Mouse (Mus musculus) B cell, adult 67 days (primary cell): ENCODE measurements around the gene Ctsq. TPM values are rescaled to one million over a fixed set of nuclear protein-coding genes. Genes with fewer than 3 reads are reported as not detected.

Source experiments
- total RNA-seq, 2 experiments: library from RNA; stranded (reverse); gene quantifications; 4 replicates each; pipeline ENCODE4 v1.2.4; 2023

The Ctsq gene
- not detected for total RNA-seq

DNA sequence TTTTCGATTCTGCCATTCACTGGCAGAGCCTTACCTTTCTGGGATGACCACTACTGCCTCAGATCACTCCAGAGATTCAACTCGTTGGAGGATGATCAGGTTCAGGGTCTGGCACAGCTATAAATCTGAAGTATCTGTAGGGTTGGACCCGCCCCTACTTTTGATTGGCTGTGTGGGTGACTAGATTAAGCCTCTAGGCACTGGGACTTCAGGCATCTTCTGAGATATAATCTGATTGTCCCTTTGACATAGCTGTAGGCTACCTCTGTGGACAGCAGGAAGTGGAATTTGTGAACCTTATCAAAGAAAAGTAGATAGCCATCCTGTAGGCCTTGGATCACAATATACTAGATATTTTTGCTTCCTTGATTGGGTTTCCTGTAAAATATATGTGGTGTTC is at the start of gene Ctsq:
Gene Ctsq, minus strand, starts transcription at position 101 of the 400 bp plus-strand sequence.

DNA sequence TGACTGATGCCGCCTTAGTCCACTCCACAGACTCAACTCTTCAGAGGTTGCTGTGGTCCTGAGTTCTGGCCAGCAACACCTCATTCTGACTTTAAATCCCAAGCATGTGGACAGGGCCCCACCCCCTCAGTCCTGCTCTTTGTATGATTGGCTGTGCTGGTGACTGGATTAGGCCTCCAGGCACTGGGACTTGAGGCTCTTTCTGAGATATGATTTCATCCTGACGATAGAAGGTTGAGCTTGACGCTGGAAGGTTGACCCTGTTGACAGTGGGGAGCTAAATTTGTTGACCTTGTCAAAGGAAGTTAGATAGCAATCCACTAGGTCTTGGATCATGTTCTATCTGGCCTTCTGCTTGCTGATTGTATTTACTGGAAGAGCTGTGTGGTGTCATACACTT is 34.6 kb downstream of the Ctsq start, which contains the start of gene Ctsj:
Gene Ctsj, minus strand, starts transcription at position 101 of the 400 bp plus-strand sequence.

Other genes with a start within 250 kb of the Ctsq start
- not detected for gene Ctsll3, start 237.8 kb downstream of the Ctsq start, total RNA-seq
- not detected for gene 4930486L24Rik, start 176.2 kb downstream of the Ctsq start, total RNA-seq
- not detected for gene Gm49392, start 143.7 kb downstream of the Ctsq start, total RNA-seq
- gene Ctla2b, start 143.2 kb downstream of the Ctsq start, total RNA-seq = 1 to 10 TPM in 1 of 2 experiments, under 1 TPM in 1; 0.93 to 1.0 TPM
- not detected for gene Tpbpb, start 135.8 kb downstream of the Ctsq start, total RNA-seq
- gene Gm49393, start 105.0 kb downstream of the Ctsq start, total RNA-seq = not detected
- gene Gm49391, start 104.1 kb downstream of the Ctsq start, total RNA-seq = not detected
- 1 to 10 TPM in 1 of 2 experiments, not detected in 1; 1.9 TPM for gene Ctla2a, start 104.0 kb downstream of the Ctsq start, total RNA-seq
- gene Tpbpa, start 98.6 kb downstream of the Ctsq start, total RNA-seq = not detected
- gene Ctsj, start 34.7 kb downstream of the Ctsq start, total RNA-seq = not detected
- not detected for gene Ctsr, start 123.6 kb upstream of the Ctsq start, total RNA-seq
- gene Cts6, start 162.8 kb upstream of the Ctsq start, total RNA-seq = not detected
- not detected for gene Cts8, start 214.7 kb upstream of the Ctsq start, total RNA-seq
- not detected for gene Gm49398, start 248.2 kb upstream of the Ctsq start, total RNA-seq